Mouse (Mus musculus) thymus, adult 2 months (tissue): ENCODE results near the gene Plekhg3.

ENCODE experiments used
- CTCF ChIP-seq: fragments of 200-500 bp; IDR thresholded peaks from 2 replicates; pipeline ENCODE4 v1.5.1; 2012; ENCODE audit warnings: mild to moderate bottlenecking, control low read depth, low read length, moderate library complexity, borderline replicate concordance; ENCODE audit not compliant: control insufficient read depth, poor library complexity, insufficient read depth; ENCODE audit errors: extremely low read depth
- POLR2A ChIP-seq: fragments of 200-500 bp; IDR thresholded peaks from 2 replicates; pipeline ENCODE4 v1.6.1; 2012; ENCODE audit warnings: mild to moderate bottlenecking, low read length, control low read depth, moderate library complexity; ENCODE audit not compliant: control insufficient read depth, poor library complexity, insufficient read depth; ENCODE audit errors: extremely low read depth

GRCm38 (mm10) chr12:76484881-76485280, 45.8 kb upstream of the Plekhg3 start:
- TF ChIP-seq CTCF (no peak), POLR2A (no peak)
